Mouse (Mus musculus) MEL (cell line): ENCODE measurements around the gene Msi2. TPM values are rescaled to one million over a fixed set of nuclear protein-coding genes. Genes with fewer than 3 reads are reported as not detected.

Experiments
- DNase-seq: peaks from one replicate; pipeline ENCODE4 v3.0.0; 2011; ENCODE audit warnings: low read depth, low spot score
- H3K27ac ChIP-seq: 2 replicates; pipeline ENCODE4 v1.5.1; 2012; ENCODE audit warnings: low read depth, mild to moderate bottlenecking, control low read depth, low read length, moderate library complexity; ENCODE audit not compliant: control insufficient read depth
- H3K27me3 ChIP-seq, 2 experiments: fragments of 150-350 bp in 1 of 2; sonication (generic) in 1 of 2; 2 replicates each; pipeline ENCODE4 v1.6.1; 2012; ENCODE audit warnings: low read length in 2 of 2, mild to moderate bottlenecking in 2 of 2, improper control_type of control experiment in 1 of 2, moderate library complexity in 1 of 2; ENCODE audit not compliant: insufficient read depth in 2 of 2, control insufficient read depth in 1 of 2
- H3K36me3 ChIP-seq, 2 experiments: 2 replicates each; pipeline ENCODE4 v1.6.1; 2012 to 2014; ENCODE audit warnings: low read length in 2 of 2, improper control_type of control experiment in 1 of 2, inconsistent platforms in 1 of 2, mild to moderate bottlenecking in 1 of 2; ENCODE audit not compliant: insufficient read depth in 2 of 2, control insufficient read depth in 1 of 2
- H3K4me1 ChIP-seq, 2 experiments: fragments of 150-350 bp in 1 of 2; sonication (generic) in 1 of 2; 2 replicates each; pipeline ENCODE4 v1.6.1; 2012; ENCODE audit warnings: low read length in 2 of 2, improper control_type of control experiment in 1 of 2, mild to moderate bottlenecking in 1 of 2; ENCODE audit not compliant: insufficient read depth in 2 of 2, control insufficient read depth in 1 of 2
- H3K4me3 ChIP-seq, 2 experiments: fragments of 150-350 bp in 1 of 2; sonication (generic) in 1 of 2; 2 replicates each; pipeline ENCODE4 v1.5.1; 2012; ENCODE audit warnings: low read depth in 2 of 2, low read length in 2 of 2, mild to moderate bottlenecking in 2 of 2, moderate library complexity in 2 of 2, control low read depth in 1 of 2, improper control_type of control experiment in 1 of 2; ENCODE audit not compliant: control insufficient read depth in 1 of 2, insufficient read depth in 1 of 2
- H3K79me2 ChIP-seq: 2 replicates; pipeline ENCODE4 v1.6.1; 2012; ENCODE audit warnings: mild to moderate bottlenecking, low read length, moderate library complexity; ENCODE audit not compliant: control insufficient read depth, poor library complexity, insufficient read depth
- H3K9ac ChIP-seq: 2 replicates; pipeline ENCODE4 v1.6.1; 2012; ENCODE audit warnings: low read depth, mild to moderate bottlenecking, control low read depth, low read length, moderate library complexity; ENCODE audit not compliant: control insufficient read depth, poor library complexity, severe bottlenecking
- H3K9me3 ChIP-seq: fragments of 150-350 bp; sonication (generic); replicated peaks from 2 replicates; pipeline ENCODE4 v1.6.1; 2012; ENCODE audit warnings: mild to moderate bottlenecking, low read length, improper control_type of control experiment, moderate library complexity; ENCODE audit not compliant: insufficient read depth
- CHD1 ChIP-seq: IDR thresholded peaks from 2 replicates; pipeline ENCODE4 v1.6.1; 2012; ENCODE audit warnings: low read depth, mild to moderate bottlenecking, inconsistent platforms, low read length, improper control_type of control experiment
- ETS1 ChIP-seq: IDR thresholded peaks from 2 replicates; pipeline ENCODE4 v1.6.1; 2012; ENCODE audit warnings: low read depth, mild to moderate bottlenecking, inconsistent platforms, low read length, improper control_type of control experiment, moderate library complexity
- JUND ChIP-seq: IDR thresholded peaks from 2 replicates; pipeline ENCODE4 v1.6.1; 2011; ENCODE audit warnings: low read depth, mild to moderate bottlenecking, improper control_type of control experiment, low read length
- KAT2A ChIP-seq: conservative IDR thresholded peaks from 2 replicates; pipeline ENCODE4 v1.6.1; 2012; ENCODE audit warnings: low read depth, low read length, improper control_type of control experiment, inconsistent platforms
- MAX ChIP-seq: IDR thresholded peaks from 2 replicates; pipeline ENCODE4 v1.6.1; 2011; ENCODE audit warnings: low read length, improper control_type of control experiment
- MEF2A ChIP-seq: IDR thresholded peaks from 2 replicates; pipeline ENCODE4 v1.6.1; 2014; ENCODE audit warnings: low read depth, mild to moderate bottlenecking, inconsistent platforms, low read length, improper control_type of control experiment; ENCODE audit not compliant: poor library complexity, insufficient replicate concordance, severe bottlenecking; ENCODE audit errors: extremely low read depth
- MYB ChIP-seq: IDR thresholded peaks from 2 replicates; pipeline ENCODE4 v1.6.1; 2011; ENCODE audit warnings: mild to moderate bottlenecking, low read depth, low read length, improper control_type of control experiment
- NRF1 ChIP-seq: IDR thresholded peaks from 2 replicates; pipeline ENCODE4 v1.6.1; 2014; ENCODE audit warnings: low read depth, mild to moderate bottlenecking, inconsistent platforms, low read length, improper control_type of control experiment, moderate library complexity; ENCODE audit not compliant: poor library complexity, insufficient read depth, severe bottlenecking
- POLR2A ChIP-seq, 2 experiments: IDR thresholded peaks; 2 replicates each; pipeline ENCODE4 v1.6.1; 2011 to 2012; ENCODE audit warnings: low read length in 2 of 2, mild to moderate bottlenecking in 2 of 2, control low read depth in 1 of 2, improper control_type of control experiment in 1 of 2, low read depth in 1 of 2, moderate library complexity in 1 of 2; ENCODE audit not compliant: control insufficient read depth in 1 of 2, insufficient read depth in 1 of 2, poor library complexity in 1 of 2
- POLR2AphosphoS2 ChIP-seq: IDR thresholded peaks from 2 replicates; pipeline ENCODE4 v1.6.1; 2011; ENCODE audit warnings: low read length, improper control_type of control experiment
- RAD21 ChIP-seq: IDR thresholded peaks from 2 replicates; pipeline ENCODE4 v1.6.1; 2011; ENCODE audit warnings: mild to moderate bottlenecking, low read depth, low read length, improper control_type of control experiment
- RCOR1 ChIP-seq: IDR thresholded peaks from 2 replicates; pipeline ENCODE4 v1.6.1; 2012; ENCODE audit warnings: low read depth, mild to moderate bottlenecking, inconsistent platforms, low read length, improper control_type of control experiment
- SIN3A ChIP-seq: IDR thresholded peaks from 2 replicates; pipeline ENCODE4 v1.6.1; 2012; ENCODE audit warnings: low read length, improper control_type of control experiment, inconsistent platforms
- TAL1 ChIP-seq: IDR thresholded peaks from 2 replicates; pipeline ENCODE4 v1.6.1; 2012; ENCODE audit warnings: mild to moderate bottlenecking, inconsistent platforms, low read length, moderate library complexity, mixed read lengths
- UBTF ChIP-seq: IDR thresholded peaks from 2 replicates; pipeline ENCODE4 v1.6.1; 2012; ENCODE audit warnings: low read depth, mild to moderate bottlenecking, inconsistent platforms, low read length, improper control_type of control experiment, moderate library complexity, borderline replicate concordance; ENCODE audit not compliant: insufficient read depth
- USF1 ChIP-seq: IDR thresholded peaks from 2 replicates; pipeline ENCODE4 v1.6.1; 2014; ENCODE audit warnings: low read depth, mild to moderate bottlenecking, inconsistent platforms, low read length, improper control_type of control experiment, moderate library complexity
- USF2 ChIP-seq, 2 experiments: IDR thresholded peaks; 2 replicates each; pipeline ENCODE4 v1.6.1; 2011 to 2012; ENCODE audit warnings: improper control_type of control experiment in 2 of 2, low read length in 2 of 2, borderline replicate concordance in 1 of 2, inconsistent platforms in 1 of 2, low read depth in 1 of 2, mild to moderate bottlenecking in 1 of 2; ENCODE audit not compliant: insufficient read depth in 1 of 2
- ZC3H11A ChIP-seq: IDR thresholded peaks from 2 replicates; pipeline ENCODE4 v1.6.1; 2012; ENCODE audit warnings: low read depth, mild to moderate bottlenecking, inconsistent platforms, low read length, improper control_type of control experiment
- ZMIZ1 ChIP-seq: IDR thresholded peaks from 2 replicates; pipeline ENCODE4 v1.6.1; 2012; ENCODE audit warnings: low read depth, mild to moderate bottlenecking, inconsistent platforms, low read length, improper control_type of control experiment, moderate library complexity
- ZNF384 ChIP-seq: IDR thresholded peaks from 2 replicates; pipeline ENCODE4 v1.6.1; 2012; ENCODE audit warnings: low read depth, mild to moderate bottlenecking, inconsistent platforms, low read length, improper control_type of control experiment
- polyA plus RNA-seq, 2 experiments: library from polyadenylated mRNA; stranded (reverse) in 1 of 2; unstranded in 1 of 2; fragments of >175 nt in 1 of 2; fragments of >200 nt in 1 of 2; gene quantifications; 2 replicates each; pipeline versions ENCODE4 v1.2.1 to v1.2.4; 2012; ENCODE audit warnings: low replicate concordance in 2 of 2, low read depth in 1 of 2; ENCODE audit not compliant: insufficient read length in 2 of 2, insufficient read depth in 1 of 2, missing spikeins in 1 of 2
- total RNA-seq: library from RNA; depleted of rRNA; stranded (reverse); fragments of 300-350 nt; gene quantifications from 2 replicates; pipeline ENCODE4 v1.2.3, GENCODE M21; 2012

The Msi2 gene
- total and polyA plus RNA-seq, 3 experiments, result 16.2 to 29.7 TPM; not detected in 1

GRCm38 (mm10) chr11:88328813-88329595, 389.3 kb downstream of the Msi2 start:
- Histone ChIP-seq H3K9ac (no peak overlapping the region), H3K4me3 (no peak overlapping the region), H3K4me1 (no peaks in the 10 kb centered on the region), H3K36me3 (no peaks in the 10 kb centered on the region), H3K27ac (no peak overlapping the region), H3K79me2 (no peaks in the 10 kb centered on the region), H3K9me3 (no peaks in the 10 kb centered on the region), H3K27me3 (peaks cover 0 to 1% of the 10 kb centered on the region in 2 experiments; a peak in 3 of 4 replicates)
- TF ChIP-seq ZNF384, result no peak
- TF ChIP-seq POLR2AphosphoS2, result no peak
- no peak for TF ChIP-seq CHD1
- no peak for TF ChIP-seq ETS1
- no peak for TF ChIP-seq MEF2A
- TF ChIP-seq TAL1, result no peak
- no peak for TF ChIP-seq USF2 (IDR thresholded peaks at IDR 0.05; ENCODE audit: borderline replicate concordance in 1 of 2, insufficient read depth in 1 of 2, low read depth in 1 of 2, low read length in 2 of 2)
- TF ChIP-seq RCOR1, result no peak
- TF ChIP-seq RAD21, result no peak
- TF ChIP-seq POLR2A (IDR thresholded peaks at IDR 0.05; ENCODE audit: control insufficient read depth in 1 of 2, insufficient read depth in 1 of 2, low read depth in 1 of 2, low read length in 2 of 2, poor library complexity in 1 of 2), result no peak
- DNase-seq, result no peak

- H3K4me3 ChIP-seq, result no peak overlapping the region
- H3K4me1 ChIP-seq, result no peaks in the 10 kb centered on the region
- H3K9ac ChIP-seq, result no peak overlapping the region
- no peaks in the 10 kb centered on the region for H3K9me3 ChIP-seq
- no peak for DNase-seq
- TF ChIP-seq POLR2AphosphoS2, result no peak
- TF ChIP-seq JUND, result no peak
- TF ChIP-seq ZMIZ1, result no peak
- no peak for TF ChIP-seq ZC3H11A
- TF ChIP-seq UBTF, result no peak
- no peak for TF ChIP-seq NRF1
- TF ChIP-seq KAT2A, result no peak
- no peak for TF ChIP-seq ZNF384
- TF ChIP-seq MEF2A, result no peak
- TF ChIP-seq MYB, result no peak
- TF ChIP-seq MAX, result no peak
- no peak for TF ChIP-seq CHD1
- no peak for TF ChIP-seq USF2 (IDR thresholded peaks at IDR 0.05; ENCODE audit: borderline replicate concordance in 1 of 2, insufficient read depth in 1 of 2, low read depth in 1 of 2, low read length in 2 of 2)
- no peak for TF ChIP-seq RAD21
- TF ChIP-seq USF1, result no peak
- TF ChIP-seq SIN3A, result no peak
- no peak for TF ChIP-seq TAL1
- H3K79me2 ChIP-seq, result no peaks in the 10 kb centered on the region
- no peaks in the 10 kb centered on the region for H3K36me3 ChIP-seq
- peaks cover 0 to 1% of the 10 kb centered on the region in 2 experiments; a peak in 3 of 4 replicates for H3K27me3 ChIP-seq
- H3K27ac ChIP-seq, result no peak overlapping the region
Measured at GRCm38 (mm10) chr11:88327016-88327415, 391.3 kb downstream of the Msi2 start.
